Mouse (Mus musculus) skeletal muscle tissue, adult 2 months (tissue): ENCODE data around the gene Amz2.

ENCODE experiments used
- DNase-seq: peaks from one replicate; pipeline ENCODE4 v3.0.0-alpha.2; 2012; ENCODE audit warnings: low read depth, low spot score

Gene Amz2

DNA sequence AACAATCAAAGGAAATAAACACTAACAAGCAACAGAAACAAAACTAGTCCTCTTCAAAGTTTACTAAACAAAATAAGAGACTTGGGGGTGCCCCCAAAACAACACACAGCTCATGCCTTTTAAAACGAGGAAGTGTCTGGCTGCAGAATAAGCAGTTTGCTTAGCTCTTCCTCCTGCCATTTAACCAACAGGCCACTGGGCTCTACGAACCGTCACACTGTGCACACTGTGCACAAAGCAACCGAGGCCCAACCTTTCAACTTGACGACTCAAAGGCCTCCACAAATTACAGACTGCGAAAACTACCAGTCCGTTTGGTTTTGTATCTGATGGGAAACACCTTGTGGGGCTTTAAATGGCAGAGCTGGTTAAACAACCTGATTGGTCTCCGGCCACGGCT, 44.4 kb downstream of the Amz2 start:
- no peak for DNase-seq

- no peak for DNase-seq
Observed at GRCm38 (mm10) chr11:109470921-109471861, 45.4 kb downstream of the Amz2 start.

DNA sequence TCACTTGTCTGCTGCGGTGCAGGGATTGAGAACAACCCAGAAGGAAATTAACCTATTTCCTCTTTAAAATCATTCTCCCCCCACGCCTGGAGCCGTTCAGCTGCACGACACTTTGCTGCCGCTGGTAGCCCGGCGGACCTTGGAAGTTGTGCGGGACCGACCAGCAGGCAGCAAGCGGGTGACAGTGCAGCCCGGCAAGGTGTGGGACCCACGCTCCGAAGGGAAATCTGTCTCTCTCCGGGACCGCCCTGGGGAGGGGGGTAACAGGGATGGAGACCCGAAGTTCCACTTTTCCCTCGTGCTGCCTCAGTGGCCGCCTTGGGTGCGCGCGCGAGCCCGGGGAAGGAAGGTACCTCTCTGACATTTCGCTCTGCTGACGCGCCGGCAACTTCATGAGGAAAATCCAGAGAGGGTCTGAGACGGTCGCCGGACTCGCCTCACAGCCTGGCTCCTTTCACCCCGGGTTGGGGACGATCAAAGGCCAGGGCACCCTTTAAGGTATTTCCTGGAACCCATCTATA, 46.5 kb downstream of the Amz2 start:
- no peak for DNase-seq

DNA sequence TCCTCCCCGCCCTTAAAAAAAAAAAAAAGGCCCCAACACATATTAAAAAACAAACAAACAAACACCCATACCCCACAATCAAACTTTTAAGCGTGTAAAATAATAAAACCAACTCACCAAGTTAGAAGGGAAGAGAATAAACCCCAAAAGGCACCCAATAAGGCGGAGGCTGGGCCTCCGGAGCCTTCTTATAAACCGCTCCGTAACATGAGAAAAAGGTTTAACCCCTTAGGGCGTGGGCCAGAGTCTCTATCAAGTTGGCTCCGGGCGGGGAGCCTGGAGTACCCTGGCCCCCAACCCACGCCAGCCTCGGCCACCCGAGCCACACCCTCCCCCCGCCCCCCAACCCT, 47.0 kb downstream of the Amz2 start:
- DNase-seq = no peak

DNA sequence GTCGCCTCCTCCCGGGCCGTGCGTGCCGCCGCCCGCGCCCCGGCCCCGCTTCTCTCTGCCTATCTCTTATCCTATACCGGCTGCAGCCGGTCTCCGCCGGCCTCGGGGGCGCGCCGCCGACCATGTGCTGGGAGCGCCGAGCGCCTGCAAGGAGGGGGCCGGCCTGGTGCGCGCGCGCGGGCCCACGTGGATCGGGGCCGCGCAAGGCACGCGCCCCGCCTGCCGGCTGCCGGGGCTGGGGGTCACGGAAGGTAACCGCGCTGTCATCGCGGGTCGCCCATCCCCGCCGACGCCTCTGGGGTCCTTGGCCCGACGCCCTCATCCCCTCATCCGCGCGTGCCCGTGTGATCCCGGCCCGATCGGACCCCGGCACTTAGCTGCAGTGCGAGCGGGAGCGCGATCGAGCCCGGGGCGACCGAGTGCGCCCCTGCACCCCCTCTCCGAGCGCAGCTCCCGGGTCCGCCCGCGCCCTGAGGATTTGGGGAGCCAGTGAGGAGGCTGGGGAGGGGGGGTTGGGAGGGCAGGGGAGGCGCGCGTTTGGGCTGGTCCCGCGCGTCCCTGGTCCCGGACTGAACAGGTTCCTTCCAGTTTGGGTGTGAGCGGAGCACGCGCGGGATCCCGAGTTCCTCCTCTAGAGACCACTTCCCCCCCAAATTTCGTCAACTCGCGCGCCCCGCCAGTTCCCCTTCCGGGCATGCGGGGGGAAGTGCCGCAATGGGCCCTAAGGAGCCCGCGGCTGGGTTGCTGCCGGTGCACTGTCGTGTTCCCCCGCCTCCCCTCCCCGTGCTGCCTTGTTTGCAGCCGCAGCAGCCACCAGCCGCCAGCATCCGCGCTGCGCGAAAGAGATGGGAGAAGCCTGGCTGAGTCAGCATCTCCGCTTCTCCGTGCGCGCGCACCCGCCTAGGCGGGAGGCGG, 47.7 kb downstream of the Amz2 start, which contains the start of the genes Arsg and Slc16a6:
Gene Arsg (plus strand): TSS at position 204 of the 915 bp plus-strand sequence.
Gene Slc16a6 (minus strand): TSS at position 428 of the 915 bp plus-strand sequence.
- peak; percentile 64 for DNase-seq

- no peak for DNase-seq
Observed at GRCm38 (mm10) chr11:109474086-109474742, 48.5 kb downstream of the Amz2 start.

- no peak for DNase-seq
Observed at GRCm38 (mm10) chr11:109474836-109475235, 49.1 kb downstream of the Amz2 start.

- DNase-seq = no peak
Observed at GRCm38 (mm10) chr11:109475717-109476116, 50.0 kb downstream of the Amz2 start.

DNA sequence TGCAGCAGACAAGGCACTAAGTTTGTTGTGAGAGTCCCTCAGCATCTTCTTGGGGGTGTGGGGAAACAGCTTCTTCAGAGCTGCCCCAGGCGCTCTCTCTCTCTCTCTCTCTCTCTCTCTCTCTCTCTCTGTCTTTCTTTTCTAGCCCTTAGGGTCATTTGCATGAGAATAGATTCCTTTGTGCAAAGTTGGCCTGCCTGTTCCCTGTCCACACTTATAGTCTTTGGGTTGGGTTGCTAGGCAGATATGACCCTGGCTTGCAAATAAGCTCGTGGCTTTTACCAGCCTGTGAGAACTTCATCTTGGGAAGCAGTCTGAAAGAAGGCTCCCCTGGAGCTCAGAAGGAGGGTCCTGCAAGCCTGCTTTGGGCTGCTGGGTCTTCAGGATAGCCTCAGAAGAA, 50.5 kb downstream of the Amz2 start:
- no peak for DNase-seq

DNA sequence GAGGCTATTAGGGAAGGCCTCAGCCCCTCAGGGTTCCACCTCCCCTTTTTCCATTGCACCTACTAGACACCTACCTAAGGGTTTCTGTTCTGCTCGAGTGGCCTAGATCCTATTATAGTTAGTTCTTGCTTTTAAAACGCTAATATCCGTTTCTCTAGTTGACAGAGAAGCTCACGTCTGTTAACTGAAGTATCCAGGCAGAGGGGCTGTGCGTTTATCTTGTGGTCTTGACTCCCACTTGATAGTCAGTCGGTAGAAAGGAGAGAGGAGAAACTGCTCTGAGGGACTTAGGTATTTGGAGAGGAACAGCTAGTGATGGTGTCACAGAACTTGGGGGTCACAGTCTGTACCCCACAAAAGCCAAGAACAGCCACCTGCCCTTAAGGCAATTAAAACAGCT, 50.9 kb downstream of the Amz2 start:
- no peak for DNase-seq

GRCm38 (mm10) chr11:109477606-109478380, 52.0 kb downstream of the Amz2 start:
- no peak for DNase-seq

DNA sequence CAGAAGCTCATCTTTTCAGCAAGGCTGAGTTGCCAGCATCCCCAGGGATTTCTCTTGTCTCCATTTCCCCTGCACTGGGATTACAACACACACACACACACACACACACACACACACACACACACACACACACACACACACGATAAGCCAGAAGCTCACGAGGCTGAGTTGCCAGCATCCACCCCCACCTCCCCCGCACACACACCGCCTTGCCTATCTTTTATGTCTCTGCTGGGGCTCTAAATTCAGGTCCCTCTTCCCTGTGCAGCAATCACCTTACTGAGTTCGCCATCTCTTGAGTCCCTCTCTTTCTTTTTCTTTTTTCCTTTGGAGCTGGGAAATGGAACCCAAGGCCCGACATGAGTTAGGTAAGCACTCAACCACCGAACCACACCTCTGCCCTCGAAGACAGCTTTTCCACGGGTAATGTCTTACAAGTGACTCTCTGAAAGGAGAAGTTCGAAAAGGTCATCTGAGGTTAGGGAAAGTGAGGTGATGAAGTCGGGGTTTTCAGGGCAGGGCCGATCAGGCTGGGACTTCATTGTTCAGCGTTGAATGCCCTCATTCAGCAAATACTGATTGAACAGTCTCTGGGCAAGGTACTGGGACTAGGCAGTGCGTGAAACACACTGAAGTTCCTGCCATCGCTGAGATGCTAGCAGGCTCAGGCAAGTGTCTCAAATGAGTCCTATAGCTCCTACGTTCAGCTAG, 54.0 kb downstream of the Amz2 start:
- no peak for DNase-seq

DNA sequence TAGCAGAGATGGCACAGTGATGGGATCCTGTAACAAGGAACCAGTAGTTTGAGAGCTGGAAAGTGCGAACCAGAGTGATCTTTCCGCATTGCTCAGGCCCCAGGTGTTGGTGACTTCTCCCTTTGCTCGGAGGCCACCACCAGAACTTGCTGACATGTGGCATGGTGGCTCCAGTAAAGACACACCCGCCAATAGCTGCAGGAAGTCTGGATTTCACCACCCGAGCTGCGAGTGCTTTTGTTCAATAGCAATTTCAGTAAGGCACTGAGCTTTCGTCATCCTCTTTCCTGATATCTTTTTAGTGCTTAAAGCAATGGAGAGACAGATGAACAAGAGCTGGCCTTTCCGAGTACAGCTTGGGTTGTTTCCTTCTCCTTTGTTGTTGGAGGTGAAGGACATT, 54.7 kb downstream of the Amz2 start:
- DNase-seq = no peak

DNA sequence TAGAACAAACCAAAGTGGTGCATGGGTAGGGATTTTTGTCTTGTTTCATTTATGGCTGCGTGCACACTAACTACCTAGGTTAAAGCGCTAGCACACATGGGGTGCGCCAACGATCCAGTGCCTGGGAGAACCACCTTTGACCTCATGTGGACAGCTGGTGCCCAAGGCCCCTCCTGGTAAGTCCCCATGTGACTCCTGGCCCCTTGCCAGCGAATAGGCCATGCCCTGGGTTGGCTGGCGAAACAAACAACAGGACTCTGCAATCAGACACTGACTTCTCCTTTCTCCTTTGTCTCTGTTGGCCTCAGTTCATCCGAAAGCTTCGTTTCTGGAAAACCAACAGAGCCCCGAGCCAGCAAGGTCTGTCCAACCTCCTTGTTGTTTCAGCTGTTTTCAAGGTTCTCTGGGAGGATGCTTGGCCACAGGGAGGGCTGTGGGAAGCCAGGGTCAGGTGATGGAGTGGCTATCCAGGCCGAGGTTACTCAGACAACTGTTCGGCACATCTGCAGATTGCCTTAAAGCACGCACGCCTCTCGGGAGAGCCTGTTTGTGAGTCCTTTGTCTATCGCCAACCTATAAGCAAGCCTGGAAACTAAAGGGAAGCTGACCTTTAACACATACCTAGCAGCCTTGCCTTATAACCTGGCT, 59.8 kb downstream of the Amz2 start:
- DNase-seq = peak; percentile 56

- no peak for DNase-seq
Observed at GRCm38 (mm10) chr11:109487111-109487510, 61.4 kb downstream of the Amz2 start.

GRCm38 (mm10) chr11:109487991-109488684, 62.4 kb downstream of the Amz2 start:
- DNase-seq = no peak

GRCm38 (mm10) chr11:109489763-109490162, 64.0 kb downstream of the Amz2 start:
- no peak for DNase-seq

- no peak for DNase-seq
Observed at GRCm38 (mm10) chr11:109491844-109492243, 66.1 kb downstream of the Amz2 start.
